Mouse (Mus musculus) layer of hippocampus, adult 11-12 months (tissue): Measurements from ENCODE around the gene Srsf5.
A peak's percentile ranks its signal among the peaks of the same experiment; 100 is the strongest.
"Not testable (repeated sequence)": the region's sequence is repeated elsewhere in the genome, so short reads cannot be mapped to it uniquely, and the experiment has no call there.

Source experiments
- DNase-seq: peaks from one replicate; pipeline ENCODE4 v3.0.0; 2022; ENCODE audit warnings: low spot score

Gene Srsf5

GRCm38 (mm10) chr12:80948202-80948601 lies 2.9 kb downstream of the Srsf5 start:
- DNase-seq = no peak

- DNase-seq = not testable (repeated sequence)
Measured at GRCm38 (mm10) chr12:80949603-80950002, 4.3 kb downstream of the Srsf5 start.

GRCm38 (mm10) chr12:80951640-80952219 lies 6.4 kb downstream of the Srsf5 start:
- no peak for DNase-seq

GRCm38 (mm10) chr12:80952526-80952925 lies 7.2 kb downstream of the Srsf5 start:
- DNase-seq = no peak

GRCm38 (mm10) chr12:80956039-80956438 lies 10.7 kb downstream of the Srsf5 start:
- DNase-seq = no peak

- DNase-seq = no peak
Measured at GRCm38 (mm10) chr12:80957961-80958360, 12.7 kb downstream of the Srsf5 start.

- no peak for DNase-seq
Measured at GRCm38 (mm10) chr12:80962566-80962965, 17.3 kb downstream of the Srsf5 start.

GRCm38 (mm10) chr12:80966059-80966838 lies 20.9 kb downstream of the Srsf5 start:
- DNase-seq = no peak

- DNase-seq = no peak
Measured at GRCm38 (mm10) chr12:80967918-80968317, 22.6 kb downstream of the Srsf5 start.

- DNase-seq = no peak
Measured at GRCm38 (mm10) chr12:80968605-80969004, 23.3 kb downstream of the Srsf5 start, which contains the start of gene Slc10a1. Slc10a1 (minus strand) TSS chr12:80968705.

GRCm38 (mm10) chr12:80970181-80970705 lies 24.9 kb downstream of the Srsf5 start:
- no peak for DNase-seq

- DNase-seq = no peak
Measured at GRCm38 (mm10) chr12:80971756-80972155, 26.5 kb downstream of the Srsf5 start.

GRCm38 (mm10) chr12:80975939-80976671 lies 30.8 kb downstream of the Srsf5 start:
- DNase-seq = no peak

- peak; percentile 78 for DNase-seq
Measured at GRCm38 (mm10) chr12:80982326-80982725, 37.0 kb downstream of the Srsf5 start.

- DNase-seq = no peak
Measured at GRCm38 (mm10) chr12:80983695-80984094, 38.4 kb downstream of the Srsf5 start.

- no peak for DNase-seq
Measured at GRCm38 (mm10) chr12:80986628-80987027, 41.3 kb downstream of the Srsf5 start.

- DNase-seq = no peak
Measured at GRCm38 (mm10) chr12:80988286-80988685, 43.0 kb downstream of the Srsf5 start.

GRCm38 (mm10) chr12:80990901-80991445 lies 45.7 kb downstream of the Srsf5 start:
- no peak for DNase-seq

GRCm38 (mm10) chr12:80991806-80992205 lies 46.5 kb downstream of the Srsf5 start:
- DNase-seq = no peak

GRCm38 (mm10) chr12:80992540-80993122 lies 47.3 kb downstream of the Srsf5 start:
- DNase-seq = no peak

- no peak for DNase-seq
Measured at GRCm38 (mm10) chr12:80993773-80994172, 48.5 kb downstream of the Srsf5 start.

- DNase-seq = no peak
Measured at GRCm38 (mm10) chr12:80995326-80995725, 50.0 kb downstream of the Srsf5 start.
